Mouse (Mus musculus): ENCODE data around the gene Smc6. TPM values are rescaled to one million over a fixed set of nuclear protein-coding genes. Genes with fewer than 3 reads are reported as not detected.

Gene Smc6
- 100 to 1,000 TPM; 119 to 222 TPM for polyA plus RNA-seq (2017; shearing (Covaris generic))

DNA sequence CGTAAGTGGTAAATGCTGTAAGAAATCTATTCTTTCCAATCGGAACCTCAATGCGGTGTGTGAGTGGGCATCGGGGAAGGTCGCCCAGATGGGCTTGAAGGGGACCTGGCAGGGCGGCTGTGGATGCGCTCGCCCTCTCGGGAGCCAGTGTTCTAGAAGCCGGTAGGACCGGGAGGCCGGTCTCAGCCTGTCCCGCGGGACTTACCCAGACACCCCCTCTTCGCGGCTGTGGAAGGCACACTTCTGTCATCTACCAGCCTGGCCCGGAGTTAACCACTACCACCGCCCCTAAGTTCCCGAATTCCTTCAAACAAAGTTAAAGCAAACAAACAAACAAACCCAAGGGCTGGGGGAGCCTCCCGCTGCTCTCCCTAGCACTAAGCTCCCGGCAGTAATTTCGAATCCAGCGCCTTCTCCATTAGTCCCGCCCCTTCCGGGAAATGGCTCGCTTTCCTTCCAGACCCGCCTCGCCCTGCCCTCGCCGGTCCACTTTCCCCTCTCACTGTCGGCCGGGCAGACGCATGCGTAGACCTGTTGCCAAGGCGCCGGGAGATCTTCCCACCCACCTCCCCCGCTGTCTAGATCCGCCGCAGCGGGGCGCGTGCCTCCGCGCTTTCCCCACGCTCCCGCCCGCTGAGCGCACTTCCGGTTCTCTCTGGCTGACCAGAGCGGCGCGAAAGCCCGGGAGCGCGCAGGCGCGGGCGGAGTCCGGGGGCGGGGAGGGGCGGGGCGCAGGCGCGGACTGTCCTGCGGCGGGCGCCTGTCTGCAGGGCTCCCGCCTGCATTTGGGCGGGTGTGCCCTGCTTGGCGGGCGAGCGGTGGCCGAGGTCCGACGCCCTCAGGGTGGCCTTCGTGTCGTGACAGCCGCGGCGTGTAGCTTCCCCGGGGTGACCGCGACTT lies at the start of gene Smc6, which contains the start of gene Gen1:
Smc6 (plus strand) TSS at position 505 of the 900 bp plus-strand sequence.
Gen1 (minus strand) TSS at position 420 of the 900 bp plus-strand sequence.
- ATAC-seq = peak; percentile 83

DNA sequence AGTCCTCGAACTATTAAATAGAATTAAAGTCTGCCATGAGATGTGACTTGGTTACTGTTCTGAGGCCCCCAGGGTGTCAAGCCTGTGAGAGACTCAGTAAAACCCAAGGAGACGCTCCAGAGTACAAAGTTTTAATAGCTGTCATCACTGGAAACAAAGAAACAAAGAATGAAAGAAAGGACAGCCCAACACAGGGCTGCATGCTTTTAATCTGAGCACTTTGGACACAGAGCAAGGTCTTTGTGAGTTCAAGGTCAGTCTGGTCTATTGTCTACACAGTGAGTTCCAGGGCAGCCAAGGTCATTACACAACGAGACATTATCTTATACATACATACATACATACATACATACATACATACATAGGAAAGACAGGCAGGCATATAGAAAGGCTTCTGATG lies 49.2 kb upstream of the Smc6 start:
- ATAC-seq = no peak

DNA sequence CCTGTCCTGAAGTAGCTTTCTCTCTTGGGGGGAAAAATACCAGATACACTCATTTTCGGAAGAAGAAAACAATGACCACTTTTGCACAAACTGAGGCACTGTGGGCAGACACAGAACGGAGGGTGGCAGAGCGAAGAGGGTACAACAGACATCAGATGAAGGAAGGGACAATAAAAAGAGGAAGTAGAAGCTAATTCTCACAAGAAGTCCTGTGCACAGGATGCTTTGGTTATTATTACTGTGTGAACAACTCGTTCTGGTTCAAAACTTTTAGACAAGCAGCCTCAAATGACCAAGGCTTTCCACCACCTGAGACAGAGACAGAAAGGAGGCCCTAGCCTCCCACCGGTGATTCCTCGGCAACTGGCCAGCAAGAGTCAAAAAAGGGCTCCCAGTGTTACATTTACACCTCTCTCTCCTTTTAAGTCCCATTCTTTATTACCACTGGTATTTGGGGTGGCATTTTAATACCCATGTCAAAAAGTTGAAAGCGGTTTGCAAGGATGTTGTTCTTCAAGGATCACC lies 47.9 kb upstream of the Smc6 start:
- no peak for ATAC-seq

- no peak for ATAC-seq
These were observed 44.0 kb upstream of the Smc6 start for GRCm38 (mm10) chr12:11221524-11222330.

DNA sequence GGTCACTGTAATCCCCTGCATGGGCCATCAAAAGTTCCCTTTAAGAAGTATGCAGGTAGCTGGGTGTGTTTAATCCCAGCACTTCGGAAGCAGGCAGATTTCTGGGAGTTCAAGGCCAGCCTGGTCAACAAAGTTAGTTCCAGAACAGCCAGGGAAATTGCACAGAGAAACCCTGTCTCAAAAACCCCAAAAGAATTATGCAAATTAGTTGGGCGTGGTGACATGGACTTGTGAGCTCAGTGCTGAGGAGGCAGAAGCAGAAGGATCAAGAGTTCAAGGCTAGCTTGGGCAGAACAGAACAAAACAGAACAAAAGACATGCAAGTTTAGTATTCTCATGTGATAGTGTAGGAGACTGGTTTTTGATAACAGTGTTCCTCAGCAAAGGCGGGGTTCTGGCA lies 43.1 kb upstream of the Smc6 start:
- no peak for ATAC-seq

- no peak for ATAC-seq
These were observed 42.6 kb upstream of the Smc6 start for GRCm38 (mm10) chr12:11223090-11223489.

DNA sequence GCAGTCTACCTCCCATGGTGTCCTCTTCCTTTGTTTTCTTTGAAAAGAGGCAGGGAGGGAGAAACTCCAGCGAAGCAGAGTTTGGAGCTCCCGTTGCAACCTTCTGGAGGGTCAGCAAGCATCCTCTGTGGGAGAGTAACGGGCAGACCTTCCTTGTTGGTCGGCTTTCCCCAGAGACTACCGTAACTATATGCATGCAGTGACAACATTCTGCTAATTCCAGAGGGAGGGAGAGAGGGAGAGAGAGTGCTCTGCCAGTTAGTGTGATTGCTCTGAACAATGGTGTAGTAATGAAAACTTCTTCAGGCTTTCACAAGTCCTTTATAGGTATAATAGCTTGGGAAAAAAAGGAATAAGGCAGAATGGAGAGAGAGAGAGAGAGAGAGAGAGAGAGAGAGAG lies 41.0 kb upstream of the Smc6 start:
- no peak for ATAC-seq

DNA sequence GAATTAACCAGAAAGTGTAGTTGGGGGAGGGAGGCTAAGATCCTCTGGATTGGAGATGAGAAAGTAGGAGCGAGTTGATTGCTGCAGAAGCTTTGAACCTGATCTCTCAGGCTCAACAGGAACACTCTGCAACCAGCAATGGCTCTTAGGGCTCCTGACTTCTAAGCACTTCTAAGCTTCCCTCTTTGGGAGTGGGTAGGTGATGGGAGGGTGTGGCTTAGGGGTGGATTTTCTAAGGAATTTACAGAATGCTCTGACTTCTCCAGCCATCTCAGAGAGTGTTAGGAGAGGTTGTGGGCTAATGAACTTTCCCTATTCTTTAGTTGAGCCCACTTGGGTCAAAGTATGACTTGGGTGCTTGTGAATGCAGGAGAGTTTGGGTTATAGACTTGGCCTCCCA lies 39.6 kb upstream of the Smc6 start:
- no peak for ATAC-seq

- ATAC-seq = no peak
These were observed 39.0 kb upstream of the Smc6 start for GRCm38 (mm10) chr12:11226529-11227268.

GRCm38 (mm10) chr12:11230267-11230666 lies 35.4 kb upstream of the Smc6 start:
- ATAC-seq = peak; percentile 91

DNA sequence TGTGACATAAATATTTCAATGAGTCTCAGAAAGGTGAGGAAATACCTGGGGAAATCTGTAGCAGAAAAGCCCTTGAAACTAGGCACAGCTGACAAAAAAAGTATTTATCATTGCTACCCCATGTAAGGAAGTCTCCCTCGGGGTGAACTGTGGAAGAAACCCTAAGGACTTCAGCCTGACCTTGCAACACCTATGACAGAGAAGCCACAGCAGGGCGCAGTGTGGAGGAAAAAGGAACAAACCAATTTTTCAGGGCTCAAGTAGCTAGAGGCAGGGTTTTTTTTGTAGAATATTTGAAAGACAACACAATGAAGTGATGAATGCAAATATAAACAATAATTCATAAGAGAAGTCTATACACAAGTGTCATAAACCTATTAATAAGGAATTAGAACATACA lies 29.7 kb upstream of the Smc6 start:
- no peak for ATAC-seq

- ATAC-seq = no peak
These were observed 18.2 kb upstream of the Smc6 start for GRCm38 (mm10) chr12:11247460-11247859.

GRCm38 (mm10) chr12:11250322-11250721 lies 15.4 kb upstream of the Smc6 start:
- no peak for ATAC-seq

GRCm38 (mm10) chr12:11264895-11265294 lies 791 bp upstream of the Smc6 start:
- no peak for ATAC-seq

- ATAC-seq = peak; percentile 33
These were observed 748 bp downstream of the Smc6 start for GRCm38 (mm10) chr12:11266282-11266985.

DNA sequence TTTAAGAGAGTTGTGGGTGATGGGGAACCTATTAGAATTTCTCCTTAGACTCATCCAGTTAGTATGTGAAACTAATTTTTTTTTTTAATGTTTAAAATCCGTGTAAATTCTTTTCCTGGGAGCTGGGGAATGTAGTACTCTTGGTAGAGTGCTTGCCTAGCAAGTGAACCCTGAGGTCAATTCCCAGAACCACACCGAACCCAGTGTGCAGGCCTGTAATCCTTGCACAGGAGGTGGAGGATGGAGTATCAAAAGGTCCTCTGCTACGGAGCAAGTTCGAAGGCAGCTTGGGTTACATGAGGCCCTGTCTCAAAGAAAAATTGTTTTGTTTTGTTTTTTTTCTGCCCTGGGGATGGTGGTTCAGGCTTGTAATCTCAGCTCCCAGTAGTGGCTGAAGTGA lies 1.3 kb downstream of the Smc6 start:
- ATAC-seq = no peak

DNA sequence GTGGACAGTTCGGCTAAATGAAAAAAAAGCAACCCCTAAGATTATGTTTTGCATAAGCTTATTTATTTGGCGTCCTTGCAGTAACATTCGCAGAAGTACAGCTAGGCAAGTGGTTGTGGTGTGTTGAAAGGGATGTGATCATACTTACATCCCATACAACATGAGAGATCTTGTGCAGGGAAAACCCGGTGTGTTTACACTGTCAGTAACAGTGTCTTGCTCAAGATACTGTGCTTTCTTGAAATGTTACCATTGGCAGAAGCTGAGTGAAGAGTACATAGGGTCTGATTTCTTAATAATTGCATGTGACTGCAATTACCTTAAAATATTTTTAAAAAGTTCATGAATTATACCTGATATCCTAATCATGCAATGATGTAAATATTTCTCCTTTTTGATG lies 6.9 kb downstream of the Smc6 start:
- no peak for ATAC-seq

DNA sequence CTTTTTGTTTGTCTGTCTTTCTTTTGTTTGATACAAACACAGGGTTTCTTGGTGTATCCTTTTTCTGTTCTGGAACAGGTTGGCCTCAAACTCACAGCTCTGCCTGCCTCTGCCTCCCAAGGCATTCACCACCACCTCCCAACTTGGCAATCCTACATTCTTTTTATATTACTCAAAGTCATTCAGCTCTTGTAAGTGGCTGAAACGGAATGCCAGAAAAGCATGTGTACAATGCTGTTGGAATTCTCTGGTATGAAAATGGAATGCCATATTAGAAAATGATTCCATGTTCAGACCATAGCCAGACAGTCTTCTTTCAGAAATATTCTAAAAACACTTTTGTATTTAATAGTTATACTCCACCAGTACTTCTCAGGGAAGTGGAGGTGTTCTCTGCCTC lies 7.5 kb downstream of the Smc6 start:
- ATAC-seq = no peak

DNA sequence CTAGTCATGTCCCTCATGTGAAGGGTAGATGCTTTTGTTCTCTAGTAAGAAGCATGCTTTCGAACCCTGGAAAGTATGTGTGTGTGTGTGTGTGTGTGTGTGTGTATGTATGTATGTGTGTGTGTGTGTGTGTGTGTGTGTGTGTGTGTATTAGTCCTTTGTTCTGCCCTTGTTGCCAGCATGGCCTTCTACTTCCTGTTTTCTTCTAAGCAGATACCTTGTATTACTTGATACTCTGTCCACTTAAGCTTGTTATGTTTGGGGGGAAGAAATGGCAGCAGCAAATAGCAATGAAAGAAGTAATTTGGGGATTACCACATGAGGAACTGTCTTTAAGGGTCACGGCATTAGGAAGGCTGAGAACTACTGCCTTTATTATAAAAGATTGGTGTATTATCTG lies 10.9 kb downstream of the Smc6 start:
- ATAC-seq = no peak

- ATAC-seq = no peak
These were observed 11.5 kb downstream of the Smc6 start for GRCm38 (mm10) chr12:11277207-11277606.

- ATAC-seq = peak; percentile 74
These were observed 14.2 kb downstream of the Smc6 start for GRCm38 (mm10) chr12:11279886-11280285.

- ATAC-seq = peak; percentile 51
These were observed 15.9 kb downstream of the Smc6 start for GRCm38 (mm10) chr12:11281584-11281983.
